13 mouse cellular contexts compared by ENCODE assay signal in genomic region chr8:25429846-25430482, GRCm38 (mm10).
DNase-seq lines count a peak whose midpoint lies in the region; ATAC-seq lines count a peak whose summit lies in the region.
"Had no signal": no experiment of that assay in that cellular context is flagged by ENCODE, and none has a peak within 500 bp of the region (broad histone marks: within the 10 kb centered on the region; RNA-seq: fewer than 3 reads in every experiment).

No protein-coding gene starts in this region.

- no peaks in the 10 kb centered on the region for H3K27me3 ChIP-seq in forebrain, embryonic 13.5 days
- no peaks in the 10 kb centered on the region for H3K27me3 ChIP-seq in limb, embryonic 11.5 days (ENCODE audit: control insufficient read depth, insufficient read depth, low read length)
- H3K27me3 ChIP-seq in neural tube, embryonic 15.5 days (replicated peaks) = no peaks in the 10 kb centered on the region
- H3K27me3 ChIP-seq: embryonic facial prominence, embryonic 13.5 days had no signal

- ATAC-seq in forebrain, embryonic 13.5 days = peak; percentile 67
- ATAC-seq in limb, embryonic 11.5 days (ENCODE audit: insufficient number of reproducible peaks, low FRiP score, low TSS enrichment, low read depth) = no peak
- ATAC-seq in neural tube, embryonic 15.5 days (ENCODE audit: low FRiP score) = peak; percentile 67
- no peak for ATAC-seq in megakaryocyte-erythroid progenitor cell, adult 5-6 weeks (replicated peaks; ENCODE audit: low FRiP score, low TSS enrichment, poor library complexity, severe bottlenecking)
- ATAC-seq: CD4-positive, CD25-positive, alpha-beta regulatory T cell, adult 4 months had no signal

- 52% methylated on average over 19 of the region's 19 CpGs for WGBS in forebrain, embryonic 13.5 days
- WGBS in limb, embryonic 11.5 days = 53% methylated on average over 19 of the region's 19 CpGs
- WGBS in neural tube, embryonic 15.5 days = 53% methylated on average over 19 of the region's 19 CpGs

- H3K4me3 ChIP-seq in forebrain, embryonic 13.5 days = no peak overlapping the region
- no peak overlapping the region for H3K4me3 ChIP-seq in limb, embryonic 11.5 days (ENCODE audit: low read depth, low read length)
- no peak overlapping the region for H3K4me3 ChIP-seq in neural tube, embryonic 15.5 days (replicated peaks)
- H3K4me3 ChIP-seq: embryonic facial prominence, embryonic 13.5 days; gastrocnemius, adult 2 months had no signal

- peak; percentile 22 to 38 for DNase-seq in kidney, postnatal 4 days
- no peak for DNase-seq in kidney, postnatal 36 days
- DNase-seq in limb, embryonic 11.5 days (ENCODE audit: low spot score) = peak; percentile 48
- no peak for DNase-seq in layer of hippocampus, adult 8-10 months (ENCODE audit: low spot score in 2 of 2)
- DNase-seq in frontal cortex, postnatal 10 days (ENCODE audit: low spot score in 2 of 2) = no peak
- DNase-seq: gastrocnemius, adult 2 months; right cerebral cortex, postnatal 4 days had no signal

- no peak overlapping the region for H3K9ac ChIP-seq in forebrain, embryonic 13.5 days
- H3K9ac ChIP-seq in limb, embryonic 11.5 days (ENCODE audit: low read length) = no peak overlapping the region
- H3K9ac ChIP-seq in neural tube, embryonic 15.5 days (replicated peaks) = no peak overlapping the region
- H3K9ac ChIP-seq: embryonic facial prominence, embryonic 13.5 days; liver, embryonic 14.5 days had no signal

- H3K4me2 ChIP-seq in forebrain, embryonic 13.5 days = no peak overlapping the region
- 0 out of 2 replicates have a peak overlapping the region, but pooled peaks have one; percentile 7 for H3K4me2 ChIP-seq in limb, embryonic 11.5 days (ENCODE audit: low read depth, severe bottlenecking)
- no peak overlapping the region for H3K4me2 ChIP-seq in neural tube, embryonic 15.5 days
- H3K4me2 ChIP-seq: embryonic facial prominence, embryonic 13.5 days had no signal

- H3K36me3 ChIP-seq in forebrain, embryonic 13.5 days (ENCODE audit: poor library complexity, severe bottlenecking) = no peaks in the 10 kb centered on the region
- no peaks in the 10 kb centered on the region for H3K36me3 ChIP-seq in limb, embryonic 11.5 days (ENCODE audit: control insufficient read depth, insufficient read depth, low read length)
- no peaks in the 10 kb centered on the region for H3K36me3 ChIP-seq in neural tube, embryonic 15.5 days
- H3K36me3 ChIP-seq: embryonic facial prominence, embryonic 13.5 days had no signal

- no peak overlapping the region; the same call in 1 of the 2 replicates for H3K27ac ChIP-seq in forebrain, embryonic 13.5 days
- H3K27ac ChIP-seq in limb, embryonic 11.5 days (replicated peaks; ENCODE audit: low read depth, low read length) = peak overlapping the region; percentile 30; the same call in 1 of the 2 replicates
- H3K27ac ChIP-seq in neural tube, embryonic 15.5 days (replicated peaks) = peak overlapping the region; percentile 15; the same call in 1 of the 2 replicates
- H3K27ac ChIP-seq: embryonic facial prominence, embryonic 13.5 days; liver, embryonic 14.5 days had no signal

- H3K4me1 ChIP-seq in forebrain, embryonic 13.5 days = peaks cover 18% of the 10 kb centered on the region
- H3K4me1 ChIP-seq in limb, embryonic 11.5 days (ENCODE audit: control insufficient read depth, insufficient read depth, low read length) = peaks cover 20% of the 10 kb centered on the region
- H3K4me1 ChIP-seq in neural tube, embryonic 15.5 days = peaks cover 19% of the 10 kb centered on the region

- H3K9me3 ChIP-seq in forebrain, embryonic 13.5 days (replicated peaks) = no peaks in the 10 kb centered on the region; the same call in 1 of the 2 replicates
- H3K9me3 ChIP-seq in limb, embryonic 11.5 days (ENCODE audit: control insufficient read depth, low read length) = no peaks in the 10 kb centered on the region
- H3K9me3 ChIP-seq in neural tube, embryonic 15.5 days (replicated peaks) = no peaks in the 10 kb centered on the region

Comparison
In these comparisons a context has a peak if more than half of its experiments do, and no peak if none do; other contexts are left out.
1. DNase-seq: peak in kidney, postnatal 4 days (2 of 2) and limb, embryonic 11.5 days (single experiment); none in kidney, postnatal 36 days (0 of 2), layer of hippocampus, adult 8-10 months (0 of 2) and frontal cortex, postnatal 10 days (0 of 2).
2. ATAC-seq: peak in forebrain, embryonic 13.5 days (single experiment) and neural tube, embryonic 15.5 days (single experiment); none in limb, embryonic 11.5 days (single experiment) and megakaryocyte-erythroid progenitor cell, adult 5-6 weeks (single experiment).